Mouse (Mus musculus): ENCODE measurements around the gene Slc35g2. TPM values are rescaled to one million over a fixed set of nuclear protein-coding genes. Genes with fewer than 3 reads are reported as not detected.

Gene Slc35g2
- polyA plus RNA-seq, 1 experiment from 2014 or later: 9.7 TPM

DNA sequence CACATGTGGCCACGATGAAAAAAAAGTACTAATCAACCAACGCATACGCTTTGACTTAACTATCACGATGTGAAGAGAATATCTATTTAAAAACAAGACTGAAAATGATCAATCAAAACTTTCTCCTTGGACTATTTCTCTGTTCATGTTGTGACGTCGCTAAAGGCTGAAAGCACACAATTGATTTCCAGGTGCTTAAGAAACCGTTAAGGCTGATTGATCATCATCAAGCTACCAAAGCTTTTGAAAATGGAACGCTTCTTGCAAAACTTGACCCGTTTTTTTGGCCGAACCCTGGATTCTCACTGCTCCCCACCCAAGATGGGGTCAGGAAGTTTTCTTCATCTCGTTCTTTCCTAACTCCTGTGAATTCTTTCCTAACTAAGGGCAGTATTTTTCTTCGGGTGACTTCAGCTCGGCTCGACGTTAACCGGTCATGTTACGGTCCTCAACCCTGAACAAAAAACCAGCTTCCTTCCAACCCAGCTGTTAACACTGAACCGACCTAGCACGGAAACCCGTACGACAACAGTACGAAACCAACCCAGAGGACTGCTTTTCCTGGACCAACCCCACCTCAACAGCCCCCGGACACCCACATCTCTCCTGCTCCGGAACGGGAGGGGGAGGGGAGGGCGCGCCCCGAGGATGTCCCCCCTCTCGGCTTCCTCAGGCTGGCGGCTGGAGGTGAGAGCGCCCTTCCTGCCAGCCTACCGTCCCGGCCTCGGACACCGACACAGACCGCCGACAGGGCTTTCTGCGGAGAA lies 25.8 kb downstream of the Slc35g2 start:
- Histone ChIP-seq H3K27me3 (ENCODE audit: control insufficient read depth, insufficient read depth, low read depth, low read length) (no peaks in the 10 kb centered on the region), H3K36me3 (ENCODE audit: control insufficient read depth, insufficient read depth, low read length) (peaks cover 7% of the 10 kb centered on the region), H3K4me1 (replicated peaks; ENCODE audit: control insufficient read depth, insufficient read depth, low read length) (peaks cover 11% of the 10 kb centered on the region), H3K4me3 (ENCODE audit: low read length) (peak overlapping the region; percentile 92), H3K27ac (ENCODE audit: low read length) (peak overlapping the region; percentile 86), H3K4me2 (ENCODE audit: low read depth, low read length) (peak overlapping the region; percentile 88), H3K9ac (ENCODE audit: low read length) (peak overlapping the region; percentile 96), H3K9me3 (ENCODE audit: control insufficient read depth, low read length) (peaks cover 9% of the 10 kb centered on the region)
- WGBS: under 1% methylated on average over 38 of the region's 38 CpGs
- peak; percentile 51; the same call in 1 of the 2 replicates for ATAC-seq (ENCODE audit: low read depth)

DNA sequence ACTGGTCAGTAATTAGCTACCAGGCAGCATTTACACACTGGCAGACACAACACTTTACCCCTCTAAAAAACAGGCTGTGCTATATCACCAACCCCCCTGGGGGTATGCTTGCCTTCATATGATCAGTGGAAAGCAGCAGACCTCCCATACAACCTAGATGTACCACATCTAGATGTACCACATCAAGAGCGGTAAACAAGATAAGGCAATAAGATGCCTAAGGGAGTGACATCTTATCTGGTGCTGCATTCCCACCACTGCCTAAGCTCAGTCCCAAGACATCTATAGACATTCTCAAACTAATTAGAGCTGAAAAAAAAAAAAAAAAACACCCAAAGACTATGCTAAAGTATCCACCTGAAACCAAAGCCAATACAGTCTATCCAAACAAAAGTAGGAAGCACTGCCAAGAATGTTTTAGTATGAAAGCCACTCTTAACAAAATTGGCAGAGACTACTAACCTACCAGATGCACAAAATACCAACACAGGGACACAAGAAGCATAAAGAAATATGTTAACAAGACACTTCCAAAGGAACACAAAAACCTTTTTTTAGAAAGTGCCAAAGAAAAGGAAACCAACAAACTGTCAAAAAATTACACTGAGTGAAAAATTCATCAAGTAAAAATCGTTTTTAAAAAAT lies 35.1 kb downstream of the Slc35g2 start:
- H3K27ac ChIP-seq (ENCODE audit: low read length): no peak overlapping the region
- no peaks in the 10 kb centered on the region for H3K36me3 ChIP-seq (ENCODE audit: control insufficient read depth, insufficient read depth, low read length)
- no peak overlapping the region for H3K4me3 ChIP-seq (ENCODE audit: low read length)
- H3K27me3 ChIP-seq (ENCODE audit: control insufficient read depth, insufficient read depth, low read depth, low read length): no peaks in the 10 kb centered on the region
- H3K9me3 ChIP-seq (ENCODE audit: control insufficient read depth, low read length): no peaks in the 10 kb centered on the region
- peaks cover 14% of the 10 kb centered on the region for H3K4me1 ChIP-seq (replicated peaks; ENCODE audit: control insufficient read depth, insufficient read depth, low read length)
- 70% methylated on average over 2 of the region's 2 CpGs for WGBS
- no peak overlapping the region for H3K9ac ChIP-seq (ENCODE audit: low read length)
- no peak overlapping the region for H3K4me2 ChIP-seq (ENCODE audit: low read depth, low read length)
- no peak for ATAC-seq (ENCODE audit: low read depth)

DNA sequence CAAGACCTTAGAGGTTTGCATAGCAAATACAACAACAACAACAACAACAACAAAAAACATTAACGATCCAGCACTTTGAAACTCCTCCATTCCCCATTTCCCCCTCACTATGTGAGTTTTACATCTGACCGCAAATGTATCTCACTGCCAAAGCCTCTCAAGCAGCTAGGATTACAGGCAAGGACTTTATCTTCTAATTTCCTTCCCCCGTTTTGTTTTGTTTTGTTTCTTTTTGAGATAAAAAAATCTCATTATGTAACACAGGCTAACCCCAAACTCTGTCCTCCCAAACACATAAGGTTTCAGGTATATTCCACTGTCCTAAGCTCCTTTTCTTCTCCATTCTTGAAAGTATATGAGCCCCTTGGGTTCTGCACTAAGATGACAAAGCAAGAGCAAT lies 36.2 kb downstream of the Slc35g2 start:
- H3K27ac ChIP-seq (ENCODE audit: low read length): no peak overlapping the region
- no peak overlapping the region for H3K9ac ChIP-seq (ENCODE audit: low read length)
- no peak overlapping the region for H3K4me3 ChIP-seq (ENCODE audit: low read length)
- no peak for ATAC-seq (ENCODE audit: low read depth)
- H3K27me3 ChIP-seq (ENCODE audit: control insufficient read depth, insufficient read depth, low read depth, low read length): no peaks in the 10 kb centered on the region
- no peaks in the 10 kb centered on the region for H3K36me3 ChIP-seq (ENCODE audit: control insufficient read depth, insufficient read depth, low read length)
- peaks cover 14% of the 10 kb centered on the region for H3K4me1 ChIP-seq (replicated peaks; ENCODE audit: control insufficient read depth, insufficient read depth, low read length)
- H3K9me3 ChIP-seq (ENCODE audit: control insufficient read depth, low read length): no peaks in the 10 kb centered on the region
- WGBS: 78% methylated on average over 3 of the region's 3 CpGs
- H3K4me2 ChIP-seq (ENCODE audit: low read depth, low read length): no peak overlapping the region

DNA sequence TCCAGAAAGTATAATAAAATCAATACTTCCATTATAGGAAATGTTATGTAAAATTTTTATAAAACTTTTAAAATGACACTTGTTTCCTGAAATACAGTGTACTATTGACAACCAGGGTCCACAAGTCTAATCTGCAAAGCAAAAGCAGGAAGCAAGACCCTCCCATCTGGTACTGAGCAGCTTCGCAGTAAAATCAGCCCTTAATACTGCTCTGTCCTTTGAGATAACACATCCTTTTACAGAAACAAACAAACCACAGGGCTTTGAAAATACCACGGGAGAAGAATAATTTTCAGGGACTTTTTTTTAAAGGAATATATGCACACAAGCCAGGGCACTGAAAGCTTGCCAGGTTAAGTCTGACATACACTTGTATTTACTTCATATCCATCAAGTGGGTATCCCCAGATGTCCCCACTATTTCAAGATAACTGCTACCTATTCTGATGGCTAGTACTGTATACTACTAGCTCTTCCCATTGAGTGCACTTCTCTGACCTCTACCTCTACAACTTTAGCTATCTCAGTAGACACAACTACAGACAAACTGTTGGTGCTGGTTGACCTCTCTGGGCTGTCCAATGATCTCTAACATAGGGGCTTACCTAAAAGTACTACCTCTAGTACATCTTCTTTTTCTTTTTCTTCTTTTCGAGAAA lies 37.9 kb downstream of the Slc35g2 start:
- no peak overlapping the region for H3K4me3 ChIP-seq (ENCODE audit: low read length)
- 57% methylated on average over 3 of the region's 3 CpGs for WGBS
- H3K27ac ChIP-seq (ENCODE audit: low read length): no peak overlapping the region
- no peaks in the 10 kb centered on the region; the same call in 1 of the 2 replicates for H3K9me3 ChIP-seq (ENCODE audit: control insufficient read depth, low read length)
- no peaks in the 10 kb centered on the region for H3K27me3 ChIP-seq (ENCODE audit: control insufficient read depth, insufficient read depth, low read depth, low read length)
- no peak overlapping the region for H3K4me2 ChIP-seq (ENCODE audit: low read depth, low read length)
- no peak for ATAC-seq (ENCODE audit: low read depth)
- peaks cover 14% of the 10 kb centered on the region for H3K4me1 ChIP-seq (replicated peaks; ENCODE audit: control insufficient read depth, insufficient read depth, low read length)
- no peaks in the 10 kb centered on the region for H3K36me3 ChIP-seq (ENCODE audit: control insufficient read depth, insufficient read depth, low read length)
- H3K9ac ChIP-seq (ENCODE audit: low read length): no peak overlapping the region

DNA sequence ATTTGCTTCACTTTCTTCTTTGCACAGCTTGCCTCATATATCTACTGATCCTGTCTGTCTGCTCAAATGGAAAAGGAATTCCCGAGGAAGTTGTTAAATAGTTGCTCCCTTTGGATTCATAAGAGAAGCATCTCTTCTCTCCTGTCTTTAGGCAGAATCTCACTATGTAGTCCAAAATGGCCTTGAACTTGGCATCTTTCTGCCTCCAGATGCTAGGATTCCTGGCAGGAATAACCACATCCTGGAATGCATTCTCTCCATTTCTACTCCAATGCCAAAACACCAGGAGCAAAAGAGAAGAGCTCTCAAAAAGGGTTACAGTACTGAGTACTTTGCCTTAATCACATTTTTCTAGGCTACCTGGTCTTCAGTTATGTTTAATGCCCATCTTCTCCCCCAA lies 39.6 kb downstream of the Slc35g2 start:
- no peak overlapping the region for H3K27ac ChIP-seq (ENCODE audit: low read length)
- no peak overlapping the region for H3K4me3 ChIP-seq (ENCODE audit: low read length)
- H3K4me1 ChIP-seq (replicated peaks; ENCODE audit: control insufficient read depth, insufficient read depth, low read length): peaks cover 12% of the 10 kb centered on the region
- 66% methylated on average over 1 of the region's 1 CpGs for WGBS
- no peaks in the 10 kb centered on the region for H3K27me3 ChIP-seq (ENCODE audit: control insufficient read depth, insufficient read depth, low read depth, low read length)
- no peak overlapping the region for H3K4me2 ChIP-seq (ENCODE audit: low read depth, low read length)
- ATAC-seq (ENCODE audit: low read depth): no peak
- no peak overlapping the region for H3K9ac ChIP-seq (ENCODE audit: low read length)
- no peaks in the 10 kb centered on the region for H3K36me3 ChIP-seq (ENCODE audit: control insufficient read depth, insufficient read depth, low read length)
- H3K9me3 ChIP-seq (ENCODE audit: control insufficient read depth, low read length): no peaks in the 10 kb centered on the region; the same call in 1 of the 2 replicates

DNA sequence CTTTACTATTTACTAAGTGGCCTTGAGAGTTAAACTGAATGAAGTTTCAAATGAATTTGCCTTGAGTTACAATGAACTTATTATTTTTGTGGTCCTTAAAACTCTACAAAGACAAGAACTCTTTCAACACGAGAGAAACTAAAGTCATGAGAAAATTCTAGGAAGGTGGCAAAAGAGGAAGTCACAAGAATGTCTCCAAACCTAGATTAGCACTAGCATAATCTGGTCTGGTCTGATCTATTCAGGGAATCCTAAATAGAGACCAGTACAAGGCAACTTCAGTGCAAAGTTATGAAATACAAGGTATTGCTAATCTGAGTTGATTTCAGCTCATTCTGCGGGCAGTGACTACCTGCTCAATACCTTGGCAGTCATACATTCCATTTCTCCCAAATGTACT lies 45.7 kb downstream of the Slc35g2 start:
- H3K4me3 ChIP-seq (ENCODE audit: low read length): no peak overlapping the region
- H3K4me2 ChIP-seq (ENCODE audit: low read depth, low read length): no peak overlapping the region
- no peaks in the 10 kb centered on the region for H3K27me3 ChIP-seq (ENCODE audit: control insufficient read depth, insufficient read depth, low read depth, low read length)
- no peaks in the 10 kb centered on the region for H3K36me3 ChIP-seq (ENCODE audit: control insufficient read depth, insufficient read depth, low read length)
- no peak for ATAC-seq (ENCODE audit: low read depth)
- H3K9me3 ChIP-seq (ENCODE audit: control insufficient read depth, low read length): no peaks in the 10 kb centered on the region; the same call in 1 of the 2 replicates
- H3K9ac ChIP-seq (ENCODE audit: low read length): no peak overlapping the region
- no peaks in the 10 kb centered on the region for H3K4me1 ChIP-seq (replicated peaks; ENCODE audit: control insufficient read depth, insufficient read depth, low read length)
- WGBS: 70% methylated on average over 2 of the region's 2 CpGs
- H3K27ac ChIP-seq (ENCODE audit: low read length): no peak overlapping the region

DNA sequence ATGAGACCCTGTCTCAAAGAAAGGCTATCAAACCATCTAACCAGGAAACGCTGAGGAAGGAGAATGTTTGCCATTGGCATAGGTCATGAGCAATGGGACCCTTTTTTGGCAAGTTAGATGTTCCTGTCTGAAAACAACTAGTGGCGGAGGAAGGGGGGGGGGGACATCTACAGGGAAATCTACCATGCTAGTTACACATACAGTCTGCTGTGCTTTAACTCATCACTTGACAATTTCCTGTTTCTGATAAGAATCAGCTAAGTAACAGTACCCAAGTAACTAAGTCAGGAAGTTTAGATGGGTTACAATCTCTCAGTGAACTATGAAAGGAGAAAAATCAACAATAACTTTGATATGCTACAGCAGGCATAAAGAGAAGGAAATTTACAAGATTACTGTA lies 48.9 kb downstream of the Slc35g2 start:
- no peaks in the 10 kb centered on the region for H3K27me3 ChIP-seq (ENCODE audit: control insufficient read depth, insufficient read depth, low read depth, low read length)
- H3K4me3 ChIP-seq (ENCODE audit: low read length): no peak overlapping the region
- 54% methylated on average over 2 of the region's 2 CpGs for WGBS
- no peak overlapping the region for H3K9ac ChIP-seq (ENCODE audit: low read length)
- ATAC-seq (ENCODE audit: low read depth): no peak
- no peak overlapping the region for H3K4me2 ChIP-seq (ENCODE audit: low read depth, low read length)
- H3K9me3 ChIP-seq (ENCODE audit: control insufficient read depth, low read length): no peaks in the 10 kb centered on the region
- no peak overlapping the region for H3K27ac ChIP-seq (ENCODE audit: low read length)
- no peaks in the 10 kb centered on the region for H3K36me3 ChIP-seq (ENCODE audit: control insufficient read depth, insufficient read depth, low read length)
- no peaks in the 10 kb centered on the region for H3K4me1 ChIP-seq (replicated peaks; ENCODE audit: control insufficient read depth, insufficient read depth, low read length)

DNA sequence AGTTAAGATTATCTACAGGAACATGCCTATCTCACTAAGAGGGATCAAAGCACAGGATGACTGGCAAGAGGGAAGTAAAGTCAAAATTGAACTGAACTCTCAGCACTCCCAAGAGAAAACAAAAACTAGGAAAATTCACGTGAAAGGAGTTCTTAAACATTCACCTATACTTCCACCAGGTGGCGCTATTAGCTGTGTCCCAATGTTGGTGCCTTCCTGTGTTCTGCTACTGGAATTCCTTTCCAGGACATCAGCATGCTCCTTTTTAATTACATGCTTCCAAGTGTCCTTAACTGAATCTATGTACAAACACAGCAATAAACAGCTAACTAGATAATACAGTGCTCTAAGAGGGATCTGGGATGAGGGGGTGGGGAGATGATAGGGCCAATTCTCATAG lies 50.3 kb downstream of the Slc35g2 start:
- H3K9ac ChIP-seq (ENCODE audit: low read length): no peak overlapping the region
- H3K4me2 ChIP-seq (ENCODE audit: low read depth, low read length): no peak overlapping the region
- peak; percentile 28; the same call in 1 of the 2 replicates for ATAC-seq (ENCODE audit: low read depth)
- WGBS: 7% methylated on average over 2 of the region's 2 CpGs
- H3K4me3 ChIP-seq (ENCODE audit: low read length): no peak overlapping the region
- no peaks in the 10 kb centered on the region for H3K4me1 ChIP-seq (replicated peaks; ENCODE audit: control insufficient read depth, insufficient read depth, low read length)
- no peaks in the 10 kb centered on the region for H3K9me3 ChIP-seq (ENCODE audit: control insufficient read depth, low read length)
- no peak overlapping the region for H3K27ac ChIP-seq (ENCODE audit: low read length)
- no peaks in the 10 kb centered on the region for H3K27me3 ChIP-seq (ENCODE audit: control insufficient read depth, insufficient read depth, low read depth, low read length)
- no peaks in the 10 kb centered on the region for H3K36me3 ChIP-seq (ENCODE audit: control insufficient read depth, insufficient read depth, low read length)

DNA sequence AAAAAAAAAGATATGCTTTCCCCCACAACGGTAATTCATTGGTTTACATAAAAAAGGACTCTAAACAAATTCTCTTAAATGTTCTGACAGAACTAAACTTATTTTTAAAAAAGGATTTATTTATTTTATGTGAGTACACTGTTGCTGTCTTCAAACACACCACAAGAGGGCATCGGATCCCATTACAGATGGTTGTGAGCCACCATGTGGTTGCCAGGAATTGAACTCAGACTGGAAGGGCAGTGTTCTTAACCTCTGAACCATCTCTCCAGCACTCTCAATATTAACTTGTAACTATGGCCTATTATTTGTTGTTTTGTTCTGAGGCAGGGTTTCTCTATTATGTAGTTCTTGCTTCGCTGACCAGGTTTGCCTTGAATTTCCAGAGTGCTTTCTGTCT lies 50.9 kb downstream of the Slc35g2 start:
- no peak for ATAC-seq (ENCODE audit: low read depth)
- WGBS: 90% methylated on average over 3 of the region's 3 CpGs
- H3K4me2 ChIP-seq (ENCODE audit: low read depth, low read length): no peak overlapping the region

More for the DNA sequence above, 50.9 kb downstream of the Slc35g2 start:
- H3K4me1 ChIP-seq (replicated peaks; ENCODE audit: control insufficient read depth, insufficient read depth, low read length): no peaks in the 10 kb centered on the region
- H3K9me3 ChIP-seq (ENCODE audit: control insufficient read depth, low read length): no peaks in the 10 kb centered on the region
- no peaks in the 10 kb centered on the region for H3K36me3 ChIP-seq (ENCODE audit: control insufficient read depth, insufficient read depth, low read length)
- H3K27ac ChIP-seq (ENCODE audit: low read length): no peak overlapping the region
- no peaks in the 10 kb centered on the region for H3K27me3 ChIP-seq (ENCODE audit: control insufficient read depth, insufficient read depth, low read depth, low read length)
- no peak overlapping the region for H3K9ac ChIP-seq (ENCODE audit: low read length)
- H3K4me3 ChIP-seq (ENCODE audit: low read length): no peak overlapping the region
